Mouse (Mus musculus) midbrain, embryonic 10.5 days (tissue): ENCODE data around the gene Snta1. TPM values are rescaled to one million over a fixed set of nuclear protein-coding genes. Genes with fewer than 3 reads are reported as not detected.

ENCODE experiments used
- DNase-seq: peaks from one replicate; pipeline ENCODE4 v3.0.0-alpha.2; 2017; ENCODE audit warnings: low spot score
- H3K27ac ChIP-seq: fragments of 300-500 bp; sonication (generic); replicated peaks from 2 replicates; pipeline ENCODE4 v1.5.1; 2016; ENCODE audit warnings: mild to moderate bottlenecking
- H3K27me3 ChIP-seq: fragments of 300-500 bp; sonication (generic); 2 replicates; pipeline ENCODE4 v1.6.1; 2016; ENCODE audit warnings: low read depth, mild to moderate bottlenecking; ENCODE audit not compliant: poor library complexity, severe bottlenecking
- H3K36me3 ChIP-seq: fragments of 300-500 bp; sonication (generic); 2 replicates; pipeline ENCODE4 v1.6.1; 2016; ENCODE audit warnings: mild to moderate bottlenecking, moderate library complexity
- H3K4me1 ChIP-seq: fragments of 300-500 bp; sonication (generic); 2 replicates; pipeline ENCODE4 v1.6.1; 2016
- H3K4me3 ChIP-seq: fragments of 300-500 bp; sonication (generic); 2 replicates; pipeline ENCODE4 v1.5.1; 2016; ENCODE audit warnings: mild to moderate bottlenecking, moderate library complexity
- H3K9me3 ChIP-seq: fragments of 300-500 bp; sonication (generic); replicated peaks from 2 replicates; pipeline ENCODE4 v1.6.1; 2016; ENCODE audit warnings: mild to moderate bottlenecking
- WGBS: fragments of 180-500 bp; shearing (Covaris S2); methylation state at CpG from one replicate; pipeline ENCODE4 v1.1.7; 2016; 5-methylcytosine and 5-hydroxymethylcytosine counted together
- polyA plus RNA-seq: library from polyadenylated mRNA; unstranded; fragments of >200 nt; fragmentation: Nextera tagmentation; extraction: Ambion mirVana; gene quantifications from 2 replicates; pipeline ENCODE4 v1.2.1, GENCODE M21; 2016

Gene Snta1
- polyA plus RNA-seq, 1 experiment from 2014 or later: 3.0 TPM

DNA sequence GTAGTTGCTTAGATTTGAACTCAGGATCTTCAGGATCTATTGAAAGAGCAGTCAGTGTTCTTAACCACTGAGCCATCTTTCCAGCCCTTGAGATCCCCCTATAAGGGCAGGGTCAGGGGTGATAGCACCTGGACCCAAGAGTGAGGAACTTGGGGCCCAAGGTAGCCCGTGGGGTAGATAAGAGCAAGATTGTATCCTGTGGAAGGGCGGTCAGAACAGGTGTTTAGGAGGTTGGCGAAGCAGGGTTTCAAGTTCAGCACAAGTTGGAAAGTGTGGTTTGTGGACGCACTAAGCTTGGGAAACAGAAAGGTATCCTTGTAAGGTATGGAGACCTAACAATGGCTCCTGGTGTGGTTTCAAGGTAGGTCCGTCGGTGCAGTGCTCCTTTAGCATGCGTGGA, 10.1 kb upstream of the Snta1 start:
- Histone ChIP-seq H3K4me1 (peaks cover 37% of the 10 kb centered on the region), H3K36me3 (no peaks in the 10 kb centered on the region), H3K9me3 (no peaks in the 10 kb centered on the region), H3K27ac (no peak overlapping the region), H3K4me3 (no peak overlapping the region), H3K27me3 (no peaks in the 10 kb centered on the region)
- WGBS: 95% methylated on average over 7 of the region's 7 CpGs
- no peak for DNase-seq

DNA sequence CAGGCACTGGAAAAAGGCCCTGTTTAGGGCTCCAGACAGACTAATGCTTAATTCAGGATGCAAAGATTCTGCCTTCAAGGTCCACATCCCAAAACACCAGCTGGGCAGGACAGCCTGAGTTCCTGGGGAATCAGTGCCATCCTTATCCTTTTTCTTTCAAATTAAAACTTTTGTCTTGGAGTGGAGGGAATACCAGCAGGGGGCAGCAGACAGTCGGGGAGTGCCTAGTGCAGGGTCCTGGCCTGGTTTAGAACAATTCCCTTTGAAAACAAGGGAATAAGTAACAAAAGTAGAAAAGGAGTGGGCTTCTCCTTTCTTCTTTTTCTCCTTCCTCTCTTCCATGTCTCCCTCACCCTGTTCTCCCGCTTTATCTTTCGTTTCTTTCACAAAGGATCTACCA, 9.2 kb upstream of the Snta1 start:
- Histone ChIP-seq H3K4me3 (no peak overlapping the region), H3K27me3 (no peaks in the 10 kb centered on the region), H3K36me3 (no peaks in the 10 kb centered on the region), H3K4me1 (peaks cover 29% of the 10 kb centered on the region), H3K27ac (0 out of 2 replicates have a peak overlapping the region, but pooled peaks have one; percentile 46), H3K9me3 (no peaks in the 10 kb centered on the region)
- DNase-seq: peak; percentile 75
- 5% methylated on average over 3 of the region's 3 CpGs for WGBS

DNA sequence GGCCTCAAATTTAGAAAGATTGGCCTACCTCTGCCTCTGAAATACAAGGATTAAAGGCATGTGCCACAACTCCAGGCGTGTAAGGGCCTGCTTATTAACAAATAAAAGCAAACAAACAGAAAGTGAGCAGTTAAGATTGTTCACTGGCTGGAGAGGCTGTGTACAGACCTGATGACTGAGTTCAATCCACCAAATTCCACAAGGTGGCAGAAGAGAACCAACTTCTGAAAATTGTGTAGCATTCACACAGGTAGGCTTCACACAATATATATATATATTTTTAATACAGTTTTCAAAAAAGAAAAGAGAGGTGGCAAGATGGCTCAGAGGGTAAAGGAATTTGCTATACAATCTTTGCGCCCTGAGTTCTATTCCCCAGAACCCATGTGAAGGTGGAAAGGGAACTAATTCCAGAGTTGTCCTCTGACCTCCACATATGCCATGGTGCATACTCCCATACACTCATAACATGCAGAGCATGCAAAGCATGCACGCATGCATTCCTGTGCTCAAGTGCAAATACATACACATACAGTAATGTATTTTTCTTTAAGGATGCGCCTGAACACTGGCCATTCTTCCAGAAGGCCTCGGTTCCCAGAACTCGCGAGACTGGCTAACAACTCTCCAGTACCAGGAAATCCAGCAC, 4.2 kb upstream of the Snta1 start:
- peaks cover 28% of the 10 kb centered on the region for H3K27me3 ChIP-seq
- no peak for DNase-seq
- WGBS: 67% methylated on average over 7 of the region's 7 CpGs
- no peak overlapping the region for H3K27ac ChIP-seq
- peaks cover 15% of the 10 kb centered on the region for H3K4me1 ChIP-seq
- no peaks in the 10 kb centered on the region for H3K36me3 ChIP-seq
- no peaks in the 10 kb centered on the region for H3K9me3 ChIP-seq
- no peak overlapping the region for H3K4me3 ChIP-seq

- 64% methylated on average over 2 of the region's 2 CpGs for WGBS
- Histone ChIP-seq H3K4me3 (no peak overlapping the region), H3K27me3 (peaks cover 42% of the 10 kb centered on the region), H3K9me3 (no peaks in the 10 kb centered on the region), H3K27ac (no peak overlapping the region), H3K4me1 (peaks cover 20% of the 10 kb centered on the region), H3K36me3 (no peaks in the 10 kb centered on the region)
- no peak for DNase-seq
Measured at GRCm38 (mm10) chr2:154410355-154410754, 2.5 kb upstream of the Snta1 start.

- Histone ChIP-seq H3K27me3 (peaks cover 42% of the 10 kb centered on the region), H3K36me3 (no peaks in the 10 kb centered on the region), H3K27ac (peak overlapping the region; percentile 85), H3K4me1 (peaks cover 26% of the 10 kb centered on the region), H3K4me3 (peak overlapping the region; percentile 75), H3K9me3 (no peaks in the 10 kb centered on the region)
- DNase-seq: peak; percentile 14
- 26% methylated on average over 11 of the region's 11 CpGs for WGBS
Measured at GRCm38 (mm10) chr2:154407063-154407642, 746 bp downstream of the Snta1 start.

DNA sequence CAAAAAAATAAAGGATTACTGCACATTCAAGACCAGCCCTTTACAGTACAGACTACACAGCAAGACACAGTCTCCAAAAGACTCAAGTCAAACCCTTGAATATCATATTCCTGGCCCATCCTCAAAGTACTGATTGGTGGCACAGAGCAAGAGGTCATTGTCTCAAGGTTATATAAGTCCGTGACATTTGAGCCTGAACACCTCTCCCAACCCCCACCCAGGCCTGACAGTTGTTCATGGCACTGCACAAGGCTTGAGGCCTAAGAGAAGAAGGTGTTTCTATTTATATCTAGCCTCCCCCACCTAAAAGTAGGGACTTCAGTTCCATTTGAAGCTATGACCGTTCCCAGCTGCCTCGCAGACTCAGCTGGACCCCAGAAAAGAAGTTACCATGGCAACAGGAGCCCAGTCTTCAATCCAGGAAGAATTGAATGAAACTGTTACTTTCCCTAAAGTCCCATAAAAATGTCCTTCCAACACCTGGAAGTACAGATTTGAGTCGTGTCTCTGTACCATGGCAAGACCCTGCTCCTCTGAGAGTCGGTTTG, 2.4 kb downstream of the Snta1 start:
- no peak for DNase-seq
- 65% methylated on average over 5 of the region's 5 CpGs for WGBS
- no peaks in the 10 kb centered on the region for H3K36me3 ChIP-seq
- peaks cover 26% of the 10 kb centered on the region for H3K4me1 ChIP-seq
- no peak overlapping the region for H3K4me3 ChIP-seq
- no peaks in the 10 kb centered on the region for H3K9me3 ChIP-seq
- no peak overlapping the region for H3K27ac ChIP-seq
- peaks cover 42% of the 10 kb centered on the region for H3K27me3 ChIP-seq

- no peak for DNase-seq
Measured at GRCm38 (mm10) chr2:154402811-154403210, 5.1 kb downstream of the Snta1 start.

GRCm38 (mm10) chr2:154401976-154402375, 5.9 kb downstream of the Snta1 start:
- Histone ChIP-seq H3K9me3 (no peaks in the 10 kb centered on the region), H3K36me3 (no peaks in the 10 kb centered on the region), H3K27me3 (peaks cover 13% of the 10 kb centered on the region), H3K4me3 (no peak overlapping the region), H3K27ac (no peak overlapping the region), H3K4me1 (peaks cover 12% of the 10 kb centered on the region)
- DNase-seq: no peak
- 69% methylated on average over 1 of the region's 1 CpGs for WGBS

More at GRCm38 (mm10) chr2:154402811-154403210, 5.1 kb downstream of the Snta1 start:
- H3K4me1 ChIP-seq: peaks cover 20% of the 10 kb centered on the region
- H3K36me3 ChIP-seq: no peaks in the 10 kb centered on the region
- 71% methylated on average over 7 of the region's 7 CpGs for WGBS
- peaks cover 21% of the 10 kb centered on the region for H3K27me3 ChIP-seq
- no peaks in the 10 kb centered on the region for H3K9me3 ChIP-seq
- no peak overlapping the region for H3K4me3 ChIP-seq
- no peak overlapping the region for H3K27ac ChIP-seq

GRCm38 (mm10) chr2:154399325-154399724, 8.6 kb downstream of the Snta1 start:
- no peaks in the 10 kb centered on the region for H3K27me3 ChIP-seq
- no peak overlapping the region for H3K4me3 ChIP-seq
- no peaks in the 10 kb centered on the region for H3K36me3 ChIP-seq
- no peak overlapping the region for H3K27ac ChIP-seq
- no peaks in the 10 kb centered on the region for H3K9me3 ChIP-seq
- DNase-seq: no peak
- 92% methylated on average over 2 of the region's 2 CpGs for WGBS
- peaks cover 4% of the 10 kb centered on the region; the same call in 1 of the 2 replicates for H3K4me1 ChIP-seq

- no peak for DNase-seq
- Histone ChIP-seq H3K27ac (no peak overlapping the region), H3K4me3 (no peak overlapping the region), H3K4me1 (peaks cover 4% of the 10 kb centered on the region; the same call in 1 of the 2 replicates), H3K36me3 (no peaks in the 10 kb centered on the region), H3K9me3 (no peaks in the 10 kb centered on the region), H3K27me3 (no peaks in the 10 kb centered on the region)
- WGBS: 91% methylated on average over 7 of the region's 7 CpGs
Measured at GRCm38 (mm10) chr2:154398267-154398666, 9.6 kb downstream of the Snta1 start.

DNA sequence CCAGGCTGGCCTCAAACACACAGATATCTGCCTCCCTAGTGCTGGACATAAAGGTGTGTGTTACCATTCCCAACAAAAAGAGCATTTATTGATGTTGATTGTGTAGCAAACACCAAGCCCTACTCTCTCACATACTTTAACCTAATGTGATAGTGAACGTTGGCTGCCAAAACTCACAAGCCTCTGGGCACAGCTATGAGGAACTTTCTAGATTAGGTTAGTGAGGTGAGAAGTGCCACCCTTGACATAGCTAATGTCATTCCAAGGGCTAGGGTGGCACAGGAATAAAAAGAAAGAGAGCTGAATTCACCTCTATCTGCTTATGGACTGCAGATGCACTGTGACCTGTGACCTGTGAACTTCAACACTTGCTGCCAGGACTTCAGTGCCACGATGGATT, 11.4 kb downstream of the Snta1 start:
- Histone ChIP-seq H3K4me1 (no peaks in the 10 kb centered on the region), H3K4me3 (no peak overlapping the region), H3K27me3 (no peaks in the 10 kb centered on the region), H3K27ac (no peak overlapping the region), H3K36me3 (no peaks in the 10 kb centered on the region), H3K9me3 (no peaks in the 10 kb centered on the region)
- 83% methylated on average over 2 of the region's 2 CpGs for WGBS
- DNase-seq: no peak

- 87% methylated on average over 3 of the region's 3 CpGs for WGBS
- Histone ChIP-seq H3K4me3 (no peak overlapping the region), H3K27me3 (no peaks in the 10 kb centered on the region), H3K27ac (no peak overlapping the region), H3K4me1 (no peaks in the 10 kb centered on the region), H3K9me3 (no peaks in the 10 kb centered on the region), H3K36me3 (no peaks in the 10 kb centered on the region)
- DNase-seq: no peak
Measured at GRCm38 (mm10) chr2:154394602-154395001, 13.3 kb downstream of the Snta1 start.
